Mouse (Mus musculus) heart, postnatal 25 days (tissue): ENCODE results near the gene Rap1gds1. TPM values are rescaled to one million over a fixed set of nuclear protein-coding genes. Genes with fewer than 3 reads are reported as not detected.

Experiments
- DNase-seq: peaks from one replicate; pipeline ENCODE4 v3.0.0; 2022; ENCODE audit warnings: low spot score
- intact Hi-C: fragments of 180-260 bp; cut with DNase I; formaldehyde crosslinking; loops from one replicate; pipeline ENCODE4 v1.15.1; 2025
- total RNA-seq, 2 experiments: library from RNA; stranded (reverse); gene quantifications; 2 replicates each; pipeline ENCODE4 v1.2.3; 2021

Gene Rap1gds1
- total RNA-seq, 2 experiments from 2014 or later: 26.5 to 29.8 TPM

GRCm38 (mm10) chr3:138958527-138958926 is 116.5 kb downstream of the Rap1gds1 start:
- DNase-seq: no peak
- intact Hi-C loops: loop anchor here (10.0 kb wide), 1 partner anchor 236 kb away; no protein-coding TSS in a partner anchor

DNA sequence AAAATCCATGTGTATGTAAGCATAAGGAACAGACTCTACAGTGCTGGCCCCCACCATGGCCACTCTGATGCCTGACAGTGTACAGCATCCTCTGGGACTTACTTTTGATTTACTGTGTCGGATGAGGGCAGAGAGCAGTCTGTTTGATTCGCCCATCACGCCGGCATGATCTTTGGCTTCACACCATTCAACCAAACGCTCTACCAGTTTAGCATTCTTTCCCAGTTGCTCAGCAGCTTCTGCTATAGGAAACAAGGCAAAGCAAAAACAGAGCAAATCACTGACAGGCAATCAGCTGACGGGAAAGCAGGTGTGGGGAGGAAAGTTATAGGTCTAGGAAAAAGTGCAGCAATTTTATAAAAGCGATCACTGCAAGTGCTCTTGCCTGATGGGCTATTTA is 119.8 kb downstream of the Rap1gds1 start:
- intact Hi-C loops: loop anchor here (10.0 kb wide), 1 partner anchor 240 kb away; no protein-coding TSS in a partner anchor
- DNase-seq: no peak

DNA sequence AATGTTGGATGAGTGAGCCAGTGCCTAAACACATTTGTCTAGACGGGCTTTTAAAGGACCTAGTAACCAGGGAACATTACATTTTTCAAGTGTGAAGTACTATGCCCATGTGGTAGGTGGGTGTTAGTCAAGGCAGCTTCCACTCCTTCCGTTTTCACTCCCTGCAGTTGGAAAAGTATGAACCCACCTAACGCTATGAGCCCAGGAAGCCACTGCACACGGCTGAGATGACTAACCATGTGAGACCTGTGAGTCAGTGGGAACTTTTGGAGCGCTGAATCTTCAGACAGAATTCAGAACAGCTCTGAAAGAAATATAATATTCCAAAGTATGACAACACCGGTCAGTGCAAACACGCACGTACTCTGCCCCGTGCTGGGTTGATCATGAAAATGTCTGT is 125.9 kb downstream of the Rap1gds1 start:
- DNase-seq: no peak
- intact Hi-C loops: no loop called here

GRCm38 (mm10) chr3:138945516-138945915 is 129.5 kb downstream of the Rap1gds1 start:
- no peak for DNase-seq
- intact Hi-C loops: no loop called here

DNA sequence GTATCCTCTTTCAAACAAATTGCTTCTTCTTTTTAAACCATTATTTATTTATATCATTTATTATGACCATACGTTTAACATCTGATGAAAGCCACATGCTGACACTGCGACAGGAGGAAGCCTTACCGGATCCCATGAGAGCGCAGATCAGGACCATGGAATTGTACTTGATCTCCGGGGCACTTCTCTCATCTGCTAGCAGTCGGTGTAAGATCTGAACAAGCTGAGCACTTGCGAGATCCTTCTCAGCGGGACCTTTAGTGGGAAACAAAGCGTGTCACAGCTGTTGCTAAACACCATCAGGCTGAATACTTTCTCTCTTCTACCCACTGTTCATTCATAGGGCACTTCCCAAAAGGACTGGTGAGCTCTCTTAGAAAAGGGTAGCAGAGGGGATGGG is 133.4 kb downstream of the Rap1gds1 start:
- intact Hi-C loops: no loop called here
- DNase-seq: no peak

- DNase-seq: no peak
Measured at GRCm38 (mm10) chr3:138937241-138937640, 137.8 kb downstream of the Rap1gds1 start.

GRCm38 (mm10) chr3:138936780-138937179 is 138.2 kb downstream of the Rap1gds1 start:
- intact Hi-C loops: no loop called here
- no peak for DNase-seq

More at GRCm38 (mm10) chr3:138937241-138937640, 137.8 kb downstream of the Rap1gds1 start:
- intact Hi-C loops: no loop called here

DNA sequence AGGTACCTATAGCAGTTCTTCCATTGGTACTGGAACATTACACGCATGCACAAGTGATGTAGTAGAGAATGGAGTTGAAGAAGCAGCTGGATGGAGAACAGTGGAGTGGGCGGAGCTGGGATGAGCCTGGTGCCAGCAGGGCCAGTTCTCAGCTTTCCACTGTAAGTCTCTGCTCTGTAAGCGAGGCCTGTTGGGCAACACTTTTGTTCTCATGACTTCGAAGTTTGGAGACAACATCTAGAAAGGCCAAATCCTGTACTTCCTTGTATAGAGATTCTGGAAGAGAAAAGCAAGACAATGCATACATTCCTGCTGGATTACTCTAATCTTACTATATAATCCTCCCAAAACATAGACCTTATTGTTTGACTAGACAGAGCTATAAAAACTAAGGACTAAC is 147.6 kb downstream of the Rap1gds1 start:
- DNase-seq: no peak
- intact Hi-C loops: no loop called here

GRCm38 (mm10) chr3:138926161-138926560 is 148.8 kb downstream of the Rap1gds1 start:
- no peak for DNase-seq
- intact Hi-C loops: no loop called here

GRCm38 (mm10) chr3:138918241-138918640 is 156.8 kb downstream of the Rap1gds1 start:
- no peak for DNase-seq
- intact Hi-C loops: no loop called here

GRCm38 (mm10) chr3:138917016-138917415 is 158.0 kb downstream of the Rap1gds1 start:
- intact Hi-C loops: no loop called here
- DNase-seq: no peak

GRCm38 (mm10) chr3:138916591-138916990 is 158.4 kb downstream of the Rap1gds1 start:
- no peak for DNase-seq
- intact Hi-C loops: no loop called here

DNA sequence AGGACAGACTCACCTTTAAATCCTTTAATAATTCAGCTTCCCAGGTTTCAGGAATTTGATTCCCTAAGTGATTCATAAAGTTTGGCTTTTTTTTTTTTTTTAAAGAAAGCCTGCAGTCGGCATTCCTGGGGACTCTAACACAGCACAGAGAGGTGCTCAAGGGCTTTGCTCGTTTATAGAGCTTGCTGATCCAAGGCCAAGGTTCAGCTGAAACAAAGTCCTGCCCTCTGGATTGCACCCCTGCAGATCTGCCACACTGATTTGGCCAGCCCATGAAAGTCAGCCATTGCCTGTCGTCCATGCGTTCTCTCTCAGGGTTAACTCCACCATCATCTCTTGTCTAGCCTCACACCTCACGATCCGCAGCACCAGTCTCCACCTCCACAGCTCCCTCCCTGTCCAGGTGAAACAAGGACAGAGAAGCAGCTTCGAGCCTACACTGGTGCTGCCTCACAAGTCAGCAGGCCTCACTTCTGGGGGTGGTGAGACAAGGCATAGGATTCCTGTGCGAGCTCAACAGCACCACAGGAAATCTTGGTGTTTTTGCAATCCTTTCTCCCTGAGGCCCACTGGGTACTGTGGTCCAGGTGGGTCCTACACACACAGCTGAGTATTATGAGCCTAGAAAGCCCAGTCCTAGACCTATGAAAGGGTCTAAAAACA is 160.2 kb downstream of the Rap1gds1 start:
- intact Hi-C loops: no loop called here

GRCm38 (mm10) chr3:138912504-138912903 is 162.5 kb downstream of the Rap1gds1 start:
- intact Hi-C loops: no loop called here
- no peak for DNase-seq

More for the DNA sequence above, 160.2 kb downstream of the Rap1gds1 start:
- DNase-seq: no peak

GRCm38 (mm10) chr3:138909313-138909712 is 165.7 kb downstream of the Rap1gds1 start:
- no peak for DNase-seq
- intact Hi-C loops: loop anchor here (5.0 to 10.0 kb wide), 6 partner anchors 97 to 447 kb away; partner anchors contain the start of gene Tspan5

DNA sequence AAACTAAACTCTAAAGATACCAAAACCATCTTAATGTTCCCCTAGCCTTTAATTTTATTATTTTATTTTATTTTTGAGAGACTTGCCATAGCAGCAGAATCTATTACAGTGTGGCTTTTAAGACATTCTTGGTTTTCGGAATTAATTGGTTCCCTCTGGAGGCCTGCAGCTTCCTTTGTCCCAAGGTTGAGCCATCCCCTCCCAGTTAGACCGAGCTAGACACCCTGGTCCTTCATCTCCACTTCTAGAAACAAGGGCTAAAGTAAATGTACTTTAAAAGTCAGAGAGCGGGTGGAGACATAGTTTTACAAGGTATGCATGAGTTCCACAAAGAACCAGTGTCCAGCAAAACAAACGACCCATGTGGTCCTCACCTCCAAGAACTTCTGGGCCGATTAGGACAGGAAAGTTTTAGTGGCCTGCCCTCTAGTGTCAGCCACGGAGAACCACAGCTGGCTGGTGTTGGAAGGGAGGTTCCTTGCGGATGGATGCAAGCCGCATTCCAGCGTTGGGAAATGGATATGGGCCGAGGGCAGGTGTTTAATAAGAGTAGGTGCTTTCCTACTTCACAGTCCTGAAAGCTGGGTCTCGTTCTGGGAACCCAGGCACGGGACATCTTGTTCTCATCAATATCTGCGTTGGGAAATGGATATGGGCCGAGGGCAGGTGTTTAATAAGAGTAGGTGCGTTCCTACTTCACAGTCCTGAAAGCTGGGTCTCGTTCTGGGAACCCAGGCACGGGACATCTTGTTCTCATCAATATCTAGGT is 168.7 kb downstream of the Rap1gds1 start:
- intact Hi-C loops: loop anchor here (5.0 to 10.0 kb wide), 6 partner anchors 94 to 444 kb away; partner anchors contain the start of gene Tspan5
- DNase-seq: peak; percentile 26

DNA sequence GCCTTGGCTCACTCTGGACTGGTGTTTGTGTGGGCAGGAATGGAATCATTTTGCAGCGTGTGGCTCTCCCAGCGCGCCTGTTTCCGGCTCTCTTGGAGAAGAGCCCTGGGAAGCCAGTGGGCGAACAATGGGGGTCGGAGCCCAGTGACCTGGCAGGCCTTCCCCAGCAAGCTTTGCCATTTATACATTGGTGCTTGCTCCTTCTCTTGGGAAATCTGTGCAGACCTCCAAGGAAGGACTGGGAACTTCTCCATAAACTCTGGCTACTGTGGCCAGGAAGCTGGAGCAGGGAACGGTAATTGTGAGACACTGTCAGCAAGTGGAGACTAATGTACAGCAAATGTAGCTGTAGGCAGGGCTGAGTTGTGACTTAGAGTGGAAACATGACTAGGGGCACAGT is 169.3 kb downstream of the Rap1gds1 start:
- peak; percentile 24 for DNase-seq
- intact Hi-C loops: loop anchor here (5.0 to 10.0 kb wide), 6 partner anchors 93 to 443 kb away; partner anchors contain the start of gene Tspan5

DNA sequence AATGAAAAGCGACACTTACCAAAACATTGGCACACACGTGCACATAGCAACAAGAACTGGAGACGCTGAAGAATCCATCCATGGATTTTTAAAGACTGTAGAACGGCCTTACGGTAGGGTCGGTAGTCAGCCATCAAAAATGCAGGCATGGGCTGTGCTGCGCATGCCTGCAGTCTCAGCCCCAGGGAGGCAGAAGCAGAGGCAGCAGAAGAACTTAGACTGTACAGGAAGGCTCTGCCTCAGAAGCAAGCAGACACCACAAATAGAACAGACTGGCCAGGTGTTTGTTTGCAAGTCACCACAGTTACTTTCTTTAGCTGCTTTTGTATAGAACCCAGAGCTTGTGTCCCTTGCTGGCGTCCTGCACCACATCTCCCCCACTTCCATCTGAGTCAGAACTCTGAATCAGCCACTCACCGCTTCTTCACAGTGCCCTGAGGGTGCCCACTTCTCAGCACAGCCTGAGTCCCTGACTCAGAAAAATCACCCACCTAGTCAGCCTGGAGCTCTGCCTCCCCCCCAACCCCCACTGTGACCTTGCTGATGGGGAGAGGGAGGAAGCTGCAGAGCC is 174.3 kb downstream of the Rap1gds1 start:
- DNase-seq: no peak

GRCm38 (mm10) chr3:138898055-138898454 is 176.9 kb downstream of the Rap1gds1 start:
- DNase-seq: no peak
- intact Hi-C loops: no loop called here

More for the DNA sequence above, 174.3 kb downstream of the Rap1gds1 start:
- intact Hi-C loops: loop anchor here (10.0 kb wide), 1 partner anchor 396 kb away; no protein-coding TSS in a partner anchor

- DNase-seq: no peak
- intact Hi-C loops: no loop called here
Measured at GRCm38 (mm10) chr3:138897500-138897899, 177.5 kb downstream of the Rap1gds1 start.
